Mouse (Mus musculus) urinary bladder, postnatal 4 days (tissue): Measurements from ENCODE around the gene Asb14.
"Not testable (repeated sequence)": the region's sequence is repeated elsewhere in the genome, so short reads cannot be mapped to it uniquely, and the experiment has no call there.

Source experiments
- DNase-seq, 2 experiments: peaks; one replicate each; pipeline ENCODE4 v3.0.0; 2021 to 2022; ENCODE audit warnings: low spot score in 2 of 2

The Asb14 gene

GRCm38 (mm10) chr14:26956139-26956538 is 61.8 kb downstream of the Asb14 start:
- DNase-seq = not testable (repeated sequence)

- DNase-seq = no peak
These were observed 66.2 kb downstream of the Asb14 start for GRCm38 (mm10) chr14:26960518-26960917.
